Mouse (Mus musculus): ENCODE results near the gene Atp7a. TPM values are rescaled to one million over a fixed set of nuclear protein-coding genes. Genes with fewer than 3 reads are reported as not detected.

Gene Atp7a
- polyA plus RNA-seq (2014; fragmentation: Illumina TruSeq; extraction: RNeasy Lipid Tissue Mini Kit (QIAGEN cat#74804); ENCODE audit: insufficient read depth, low read depth, low replicate concordance), result 2.5 TPM

DNA sequence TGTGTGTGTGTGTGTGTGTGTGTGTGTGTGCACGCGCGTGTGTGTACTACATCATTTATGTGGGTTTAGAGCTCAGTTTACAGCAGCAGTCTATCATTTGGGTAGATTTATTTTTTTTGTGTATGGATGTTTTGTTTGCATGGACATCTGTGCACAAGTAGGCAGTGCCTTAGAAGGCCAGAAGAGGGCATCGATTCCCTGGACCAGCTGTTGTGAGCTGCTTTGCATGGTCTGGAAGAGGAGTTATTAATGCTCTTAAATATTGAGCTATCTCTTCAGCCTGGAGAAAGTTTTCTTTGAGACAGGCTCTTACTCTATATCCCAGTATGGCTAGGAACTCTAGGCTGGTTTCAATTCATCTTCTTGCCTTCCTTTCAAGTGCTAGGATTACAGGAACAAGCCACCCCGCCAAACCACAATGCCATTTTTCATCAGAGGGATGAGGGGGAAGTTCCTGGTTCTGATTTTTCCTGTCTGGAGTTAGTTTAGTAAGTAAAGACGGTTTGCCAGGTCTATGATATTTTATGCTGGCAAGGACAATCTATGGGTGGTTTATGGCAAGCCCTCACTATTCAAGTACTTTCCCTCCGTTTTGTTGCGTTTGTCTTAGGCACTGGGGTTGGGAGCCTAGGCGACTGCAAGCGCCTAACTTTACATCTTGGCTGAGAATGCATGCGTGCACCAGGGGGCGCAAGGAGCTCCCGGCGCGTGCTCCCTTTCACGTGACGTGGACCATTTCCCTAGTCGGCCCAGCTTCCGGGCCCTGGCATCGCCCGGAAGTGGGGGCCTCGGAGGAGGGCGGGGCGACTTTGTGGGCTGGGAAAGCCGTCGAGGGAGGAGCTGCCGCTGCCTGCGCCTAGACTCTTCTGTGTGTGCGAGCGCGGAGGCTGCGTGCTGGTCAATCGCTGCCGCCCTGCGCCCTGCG is at the start of gene Atp7a:
TSS of gene Atp7a (plus strand) at position 859 of the 925 bp plus-strand sequence.

DNA sequence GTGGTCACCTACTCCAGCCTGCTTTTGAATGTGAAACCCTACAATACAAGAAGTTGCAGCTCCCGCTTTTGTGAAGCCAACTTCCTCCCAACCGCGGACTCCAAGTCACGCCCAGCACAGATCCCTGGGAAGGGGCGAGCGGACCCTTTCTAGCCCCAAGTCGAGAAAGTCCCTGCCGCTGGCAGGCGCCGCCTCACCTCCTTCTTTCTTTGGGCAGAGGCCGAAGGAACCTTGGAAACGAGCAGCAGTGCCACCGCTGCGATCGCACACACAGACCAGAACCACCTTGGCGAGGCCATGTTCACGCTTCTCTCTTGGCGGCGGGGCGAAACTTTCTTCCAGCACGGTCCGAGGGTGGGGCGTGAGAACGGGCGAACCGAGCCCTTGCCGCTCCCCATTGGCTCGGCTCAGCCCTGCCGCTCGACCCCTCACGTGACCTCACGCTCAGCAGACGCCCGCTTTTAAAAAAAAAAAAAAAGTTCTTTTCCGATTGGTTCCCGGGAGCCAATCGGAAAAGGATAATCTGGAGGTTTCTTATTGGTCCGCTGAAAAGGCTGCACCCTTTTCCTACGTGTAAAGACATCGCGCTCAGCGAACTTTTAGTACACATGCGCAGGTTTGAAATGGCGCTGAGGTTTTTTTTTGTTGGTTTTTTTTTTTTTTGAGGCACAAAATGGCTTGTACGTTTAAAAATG is 15.5 kb upstream of the Atp7a start, which contains the start of gene Magt1:
TSS of gene Magt1 (minus strand) at position 442 of the 695 bp plus-strand sequence.

DNA sequence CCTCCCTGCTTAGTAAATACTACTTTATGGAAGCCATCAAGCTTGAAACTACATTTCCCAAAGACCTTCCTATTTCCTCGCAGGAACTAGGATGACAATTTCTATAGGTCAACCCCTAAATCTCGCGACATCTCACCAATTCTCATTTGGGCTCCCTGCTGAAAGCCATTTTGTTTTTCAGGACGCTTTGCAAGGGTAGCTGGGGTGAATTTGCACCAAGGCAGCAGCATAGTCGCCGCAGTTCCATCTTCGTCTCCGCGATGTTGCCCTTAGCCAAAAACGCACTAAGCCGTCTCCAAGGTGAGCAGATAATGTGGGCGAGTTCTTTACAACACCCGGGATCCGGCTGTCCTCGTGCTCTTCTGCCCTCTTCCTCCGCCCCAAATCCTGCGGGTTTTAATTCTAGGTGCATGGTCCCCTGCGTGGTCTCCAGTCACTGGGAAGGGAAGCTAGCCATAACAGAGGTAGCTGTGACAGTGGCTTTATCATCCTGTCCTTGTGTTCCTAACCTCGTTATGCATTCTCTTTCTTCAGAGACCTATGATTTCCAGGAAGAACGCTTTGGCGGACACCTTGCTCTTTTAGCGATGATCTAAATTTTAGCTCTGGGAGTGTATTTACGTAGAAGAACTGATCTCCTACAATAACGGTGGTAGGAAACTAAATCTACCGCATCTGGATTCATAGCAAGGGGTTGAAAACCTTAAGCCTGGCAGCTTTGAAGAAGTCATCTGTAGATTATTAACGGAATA is 11.3 kb upstream of the Atp7a start, which contains the start of gene Cox7b:
TSS of gene Cox7b (plus strand) at position 130 of the 752 bp plus-strand sequence.

DNA sequence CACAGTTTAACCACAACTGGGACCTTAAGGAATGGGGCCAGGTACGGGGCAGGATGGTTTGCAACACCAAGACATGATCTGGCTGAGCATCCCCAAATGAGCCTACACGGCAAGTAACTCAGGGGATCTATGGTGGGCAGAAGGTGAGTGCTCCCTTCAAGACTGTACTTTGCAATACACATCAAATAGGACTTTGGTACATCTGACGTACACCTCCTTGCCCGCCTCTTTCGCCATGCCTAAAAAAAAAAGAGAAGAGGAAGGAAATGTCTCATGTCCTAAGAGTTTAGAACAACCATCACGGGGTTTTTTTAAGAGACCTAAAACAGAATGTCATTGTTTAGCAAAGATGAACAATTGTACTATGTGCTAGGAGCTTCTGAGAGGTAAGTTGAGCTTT is 115.9 kb downstream of the Atp7a start, which contains the start of gene Tlr13:
TSS of gene Tlr13 (plus strand) at position 269 of the 400 bp plus-strand sequence.

Other genes with a start within 250 kb of the Atp7a start
- gene Atrx, start 97.9 kb upstream of the Atp7a start, polyA plus RNA-seq (2014; fragmentation: Illumina TruSeq; extraction: RNeasy Lipid Tissue Mini Kit (QIAGEN cat#74804); ENCODE audit: insufficient read depth, low read depth, low replicate concordance), result 12.5 TPM
- 19.5 TPM for gene Magt1, start 15.4 kb upstream of the Atp7a start, polyA plus RNA-seq (2014; fragmentation: Illumina TruSeq; extraction: RNeasy Lipid Tissue Mini Kit (QIAGEN cat#74804); ENCODE audit: insufficient read depth, low read depth, low replicate concordance)
- 245 TPM for gene Cox7b, start 11.6 kb upstream of the Atp7a start, polyA plus RNA-seq (2014; fragmentation: Illumina TruSeq; extraction: RNeasy Lipid Tissue Mini Kit (QIAGEN cat#74804); ENCODE audit: insufficient read depth, low read depth, low replicate concordance)
- 2.4 TPM for gene Tlr13, start 115.9 kb downstream of the Atp7a start, polyA plus RNA-seq (2014; fragmentation: Illumina TruSeq; extraction: RNeasy Lipid Tissue Mini Kit (QIAGEN cat#74804); ENCODE audit: insufficient read depth, low read depth, low replicate concordance)
- gene Pgk1, start 159.8 kb downstream of the Atp7a start, polyA plus RNA-seq (2014; fragmentation: Illumina TruSeq; extraction: RNeasy Lipid Tissue Mini Kit (QIAGEN cat#74804); ENCODE audit: insufficient read depth, low read depth, low replicate concordance), result 114 TPM
- 13.6 TPM for gene Taf9b, start 193.9 kb downstream of the Atp7a start, polyA plus RNA-seq (2014; fragmentation: Illumina TruSeq; extraction: RNeasy Lipid Tissue Mini Kit (QIAGEN cat#74804); ENCODE audit: insufficient read depth, low read depth, low replicate concordance)
- gene Fnd3c2, start 228.1 kb downstream of the Atp7a start, polyA plus RNA-seq (2014; fragmentation: Illumina TruSeq; extraction: RNeasy Lipid Tissue Mini Kit (QIAGEN cat#74804); ENCODE audit: insufficient read depth, low read depth, low replicate concordance), result not detected